Mouse (Mus musculus): ENCODE data around the gene Wdr73. TPM values are rescaled to one million over a fixed set of nuclear protein-coding genes. Genes with fewer than 3 reads are reported as not detected.
A peak's percentile ranks its signal among the peaks of the same experiment; 100 is the strongest.
"Not testable (repeated sequence)": the region's sequence is repeated elsewhere in the genome, so short reads cannot be mapped to it uniquely, and the experiment has no call there.

The Wdr73 gene
- 31.7 and 79.8 TPM in 2 replicates for total RNA-seq (2017)

- peak; percentile 96 for ATAC-seq (replicated peaks; ENCODE audit: low read depth, poor library complexity, severe bottlenecking)
These were observed at the start of gene Wdr73 for GRCm38 (mm10) chr7:80900944-80901501. Wdr73 (minus strand) TSS chr7:80901269.

- ATAC-seq (replicated peaks; ENCODE audit: low read depth, poor library complexity, severe bottlenecking), result peak; percentile 99
These were observed 46.6 kb upstream of the Wdr73 start, which contains the start of gene Sec11a for GRCm38 (mm10) chr7:80947445-80948350. Sec11a (minus strand) TSS chr7:80947780.

DNA sequence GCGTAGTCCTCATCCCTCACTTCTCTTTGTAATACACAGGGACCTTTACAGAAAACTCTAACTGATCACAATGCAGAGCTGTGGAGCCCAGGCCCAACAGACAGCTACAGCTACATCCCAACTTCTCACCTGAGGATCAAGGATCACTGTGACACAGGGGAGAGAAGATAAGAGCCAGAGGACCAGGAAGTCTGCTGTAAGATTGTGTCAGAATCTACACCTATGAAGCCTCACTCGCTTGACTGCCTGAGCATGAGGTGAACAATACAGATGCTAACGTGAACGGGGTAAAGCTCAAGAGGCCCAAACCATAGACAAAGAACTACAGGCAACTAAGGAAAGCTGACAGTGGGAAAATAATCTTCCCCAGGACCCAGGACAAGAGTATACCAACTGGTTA, 38.7 kb upstream of the Wdr73 start:
- ATAC-seq (replicated peaks; ENCODE audit: low read depth, poor library complexity, severe bottlenecking), result no peak

DNA sequence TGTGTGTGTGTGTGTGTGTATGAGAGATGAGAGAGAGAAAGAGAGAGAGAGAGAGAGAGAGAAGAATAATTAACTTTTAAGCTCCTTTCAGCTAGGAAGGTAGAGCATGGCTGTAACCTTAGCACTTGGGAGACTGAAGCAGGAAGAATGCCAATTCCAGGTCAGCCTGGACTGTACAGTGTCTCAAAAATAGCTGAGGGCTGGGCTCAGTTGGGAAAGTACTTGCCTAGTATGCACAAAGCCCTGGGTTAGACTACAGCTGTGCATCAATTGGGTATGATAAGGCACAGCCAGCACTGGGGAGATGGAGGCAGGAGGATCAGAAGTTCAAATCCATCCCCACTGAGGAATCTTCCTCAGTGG, 36.2 kb upstream of the Wdr73 start:
- not testable (repeated sequence) for ATAC-seq (replicated peaks; ENCODE audit: low read depth, poor library complexity, severe bottlenecking)

DNA sequence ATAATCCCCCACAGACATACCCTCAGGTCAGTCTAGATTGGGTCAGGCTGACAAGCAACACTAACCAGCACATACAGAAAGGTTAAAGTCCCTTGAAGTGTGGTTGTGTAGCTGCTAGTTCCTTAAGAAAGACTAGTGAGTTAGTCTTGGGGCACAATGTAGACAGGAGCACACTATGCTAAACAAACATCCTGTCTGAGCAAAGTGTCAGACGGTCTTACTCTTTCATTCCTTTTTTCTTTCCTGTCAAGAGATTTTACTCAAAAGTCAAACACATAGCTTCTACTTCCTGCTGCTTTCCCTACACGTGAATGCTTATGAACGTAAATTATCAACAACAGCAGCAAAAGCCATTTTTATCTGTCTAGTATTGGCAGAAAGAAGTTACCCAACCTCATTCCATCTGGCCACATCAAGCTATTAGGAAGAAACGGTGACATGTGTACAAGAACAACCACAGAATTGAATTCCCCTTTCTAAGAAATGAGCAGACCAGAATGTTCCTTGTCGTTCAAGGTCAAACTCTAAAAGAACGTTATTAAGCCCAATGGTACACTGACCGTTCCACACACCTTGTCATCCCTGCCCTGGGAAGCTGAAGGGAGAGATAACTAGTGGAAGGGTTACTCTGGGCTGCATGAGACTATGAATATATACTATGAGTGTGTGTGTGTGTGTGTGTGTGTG, 35.7 kb upstream of the Wdr73 start:
- ATAC-seq (replicated peaks; ENCODE audit: low read depth, poor library complexity, severe bottlenecking), result peak; percentile 45; the same call in 1 of the 2 replicates

DNA sequence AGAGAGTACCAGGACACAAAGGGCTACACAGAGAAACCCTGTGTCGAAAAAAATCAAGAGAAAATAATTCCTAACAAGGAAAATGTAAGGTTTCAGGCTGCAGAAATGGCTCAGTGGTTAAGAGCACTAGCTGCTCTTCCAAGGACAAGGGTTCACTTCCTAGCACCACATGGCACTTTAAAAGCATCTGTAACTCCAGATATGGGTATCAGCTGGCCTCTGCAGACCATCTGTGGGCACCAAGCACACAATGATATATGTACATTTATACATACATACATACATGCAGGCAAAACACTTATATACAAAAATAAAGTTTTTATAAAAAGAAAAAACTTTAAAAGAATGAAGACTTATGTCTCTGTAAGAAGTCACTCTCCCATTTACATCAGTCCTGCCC, 34.8 kb upstream of the Wdr73 start:
- no peak for ATAC-seq (replicated peaks; ENCODE audit: low read depth, poor library complexity, severe bottlenecking)

DNA sequence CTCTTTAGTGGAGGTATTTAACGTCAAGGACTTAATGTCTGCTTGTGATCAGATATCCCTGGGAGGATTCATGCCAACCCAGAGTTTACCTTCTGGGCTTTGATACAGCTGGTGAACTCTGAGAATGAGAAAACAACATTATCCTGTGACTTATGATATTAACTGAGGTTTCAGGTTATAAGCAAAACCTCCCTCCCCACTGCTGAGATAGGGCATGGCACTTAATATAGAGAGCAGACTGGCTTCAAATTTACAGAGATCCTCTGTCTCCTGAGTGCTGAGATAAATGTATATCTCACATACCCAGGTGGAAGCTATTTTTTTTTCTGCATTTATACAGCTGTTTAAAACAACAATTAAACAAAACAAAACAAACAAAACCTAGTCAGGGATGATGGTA, 31.7 kb upstream of the Wdr73 start:
- no peak for ATAC-seq (replicated peaks; ENCODE audit: low read depth, poor library complexity, severe bottlenecking)

DNA sequence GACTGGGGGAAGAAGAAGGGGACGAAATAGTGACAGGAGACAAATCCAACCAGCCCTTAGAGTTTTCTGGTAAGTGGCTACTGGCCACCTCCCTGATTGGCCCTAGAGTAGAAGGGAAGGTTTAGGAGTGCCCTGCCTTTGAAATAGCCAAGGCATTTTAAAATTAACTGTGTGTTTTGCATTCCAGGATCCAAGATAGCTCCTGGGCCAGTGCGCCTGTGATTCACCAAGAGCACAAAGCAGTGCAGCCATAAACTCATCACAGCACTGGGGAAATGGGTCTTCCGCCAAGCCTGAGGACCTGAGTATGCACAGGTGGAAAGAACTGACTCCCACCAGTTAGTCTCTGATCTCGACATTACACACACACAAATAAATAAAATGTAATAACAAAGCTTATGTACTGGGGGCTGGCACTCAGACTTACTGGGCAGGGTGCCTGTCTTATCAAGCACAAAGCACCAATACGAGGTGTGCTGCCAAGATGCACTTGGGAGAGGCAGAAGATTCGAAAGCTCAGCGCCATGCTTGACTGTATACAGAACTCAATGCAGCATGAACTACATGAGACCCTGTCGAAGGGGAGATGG, 30.6 kb upstream of the Wdr73 start:
- no peak for ATAC-seq (replicated peaks; ENCODE audit: low read depth, poor library complexity, severe bottlenecking)

- ATAC-seq (replicated peaks; ENCODE audit: low read depth, poor library complexity, severe bottlenecking), result no peak
These were observed 22.1 kb upstream of the Wdr73 start for GRCm38 (mm10) chr7:80923165-80923564.

DNA sequence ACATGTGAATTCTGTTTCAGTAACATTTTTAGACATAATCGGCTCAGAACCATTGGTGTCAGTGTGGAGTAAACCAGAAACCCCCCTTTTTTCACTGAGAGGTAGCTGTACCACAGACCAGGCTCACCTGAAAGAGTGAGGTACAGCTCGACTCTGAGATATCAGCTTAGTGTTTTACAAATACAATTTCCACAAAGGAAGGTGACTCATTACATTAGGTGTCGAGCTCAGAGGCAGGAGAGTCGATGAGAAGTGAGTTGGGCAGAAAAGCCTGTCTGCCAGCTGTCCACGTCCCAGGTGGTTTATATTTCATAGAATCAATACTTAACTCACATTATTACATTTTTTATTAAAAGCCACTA, 18.6 kb upstream of the Wdr73 start:
- no peak; the same call in 1 of the 2 replicates for ATAC-seq (replicated peaks; ENCODE audit: low read depth, poor library complexity, severe bottlenecking)

GRCm38 (mm10) chr7:80918982-80919646, 18.0 kb upstream of the Wdr73 start:
- peak; percentile 89 for ATAC-seq (replicated peaks; ENCODE audit: low read depth, poor library complexity, severe bottlenecking)

DNA sequence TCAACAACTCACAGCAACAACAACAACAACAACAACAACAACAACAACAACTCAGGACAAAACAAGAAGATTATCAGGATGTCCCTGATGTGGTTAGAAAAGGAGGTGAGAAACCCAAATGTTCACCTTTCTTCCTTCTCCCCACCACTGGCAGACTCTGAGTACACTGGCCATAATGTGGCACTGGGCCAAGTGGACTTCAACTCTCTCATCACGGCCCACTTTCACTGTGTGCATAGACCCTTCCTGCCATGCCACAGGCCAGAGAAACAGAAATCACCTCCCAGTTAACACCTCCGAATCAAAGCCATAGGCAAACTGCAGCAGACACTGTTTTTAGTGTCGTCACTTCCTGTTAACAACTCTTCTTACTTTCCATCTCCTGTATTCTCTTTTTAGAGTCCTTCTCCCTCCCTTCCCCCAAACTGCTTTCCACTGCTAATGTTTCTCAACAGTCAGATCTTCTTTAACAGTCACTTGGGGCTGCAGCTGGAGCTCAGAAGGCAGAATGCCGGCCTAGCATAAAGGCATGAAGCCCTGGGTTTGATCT, 16.9 kb upstream of the Wdr73 start:
- ATAC-seq (replicated peaks; ENCODE audit: low read depth, poor library complexity, severe bottlenecking), result no peak

DNA sequence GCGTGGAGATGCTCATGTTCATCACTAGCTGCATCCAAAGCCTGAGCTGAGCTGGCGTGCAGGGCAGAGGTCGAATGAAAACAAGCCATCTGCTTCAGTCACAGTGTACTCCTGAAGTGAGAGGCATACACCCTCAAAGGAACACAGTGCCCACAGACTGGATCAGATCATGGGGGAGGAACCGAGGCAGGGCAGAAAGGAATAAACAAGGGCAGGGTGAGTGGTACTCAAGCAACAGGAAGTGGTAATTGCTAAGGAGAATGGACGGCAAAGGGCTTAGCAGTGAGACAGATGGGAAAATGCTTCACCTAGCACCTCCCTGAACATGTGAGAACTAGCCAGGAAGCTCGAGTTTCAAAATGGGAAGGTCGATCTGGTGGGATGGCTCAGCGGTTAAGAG, 11.4 kb upstream of the Wdr73 start:
- ATAC-seq (replicated peaks; ENCODE audit: low read depth, poor library complexity, severe bottlenecking), result no peak

- no peak for ATAC-seq (replicated peaks; ENCODE audit: low read depth, poor library complexity, severe bottlenecking)
These were observed 10.0 kb upstream of the Wdr73 start for GRCm38 (mm10) chr7:80911053-80911452.

DNA sequence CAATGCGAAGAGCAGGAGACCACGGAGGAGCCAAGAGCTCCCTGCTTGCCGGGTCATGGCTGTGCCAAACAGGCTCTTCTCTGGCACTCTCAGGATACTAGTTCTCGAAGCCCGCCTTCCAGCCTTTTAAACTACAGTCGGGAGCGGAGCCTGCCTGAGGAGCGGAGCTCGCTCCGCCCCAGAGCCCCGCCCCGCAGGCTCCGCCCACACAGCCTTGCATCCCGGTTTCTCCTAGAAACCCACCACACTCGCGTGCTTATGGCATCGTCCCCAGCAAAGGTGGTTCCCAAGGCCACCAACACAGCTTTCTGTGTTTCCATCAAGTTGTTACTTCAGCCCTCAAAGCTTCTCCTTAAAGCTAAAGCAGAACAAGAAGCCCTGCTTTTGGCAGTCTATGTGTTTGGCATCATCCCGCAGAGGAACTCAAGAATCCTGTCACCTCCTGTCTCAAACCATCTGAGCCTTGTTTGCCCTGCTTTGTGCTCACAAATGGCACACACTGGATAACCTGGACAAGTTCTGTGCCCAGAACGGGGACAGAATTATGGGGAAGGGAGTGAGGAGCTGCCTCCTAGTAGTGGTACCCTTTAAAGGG, 3.9 kb upstream of the Wdr73 start, which contains the start of gene Nmb:
TSS of gene Nmb (minus strand) at position 156 of the 595 bp plus-strand sequence.
- ATAC-seq (replicated peaks; ENCODE audit: low read depth, poor library complexity, severe bottlenecking), result peak; percentile 34

GRCm38 (mm10) chr7:80903625-80904422, 2.8 kb upstream of the Wdr73 start:
- no peak for ATAC-seq (replicated peaks; ENCODE audit: low read depth, poor library complexity, severe bottlenecking)

DNA sequence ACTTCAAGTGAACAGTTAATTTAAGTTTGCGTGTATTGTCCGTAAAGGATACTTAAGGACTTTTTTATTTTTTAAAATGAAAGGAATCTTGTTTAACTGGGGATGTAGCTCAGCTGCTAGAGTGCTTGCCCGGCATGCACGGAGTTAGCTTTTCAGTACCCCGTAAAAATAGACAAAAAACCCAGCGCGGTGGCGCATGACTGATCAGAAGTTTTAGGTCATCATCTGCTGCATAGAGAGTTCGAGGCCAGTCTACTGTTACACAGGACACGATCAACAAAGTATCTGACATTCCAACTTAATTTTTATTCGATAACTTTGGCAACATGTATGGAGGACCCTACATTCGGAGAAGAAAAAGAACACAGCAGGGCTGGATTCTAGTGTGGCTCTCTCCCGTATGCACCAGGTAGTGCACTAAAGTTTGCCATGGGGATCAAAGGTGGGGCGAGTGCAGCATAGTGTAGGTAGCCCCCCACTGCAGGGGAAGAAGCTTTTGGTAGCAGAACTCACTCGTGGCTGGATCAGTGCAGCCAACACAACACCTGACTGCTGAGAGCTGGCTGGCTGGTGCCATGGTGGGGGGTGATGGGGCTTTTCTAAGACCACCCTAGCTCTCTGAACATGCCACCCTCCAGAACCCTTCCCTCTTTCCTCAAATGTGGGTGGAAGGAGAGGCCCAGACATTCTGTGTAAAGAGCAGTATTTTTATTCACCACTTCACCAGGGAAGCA, 639 bp upstream of the Wdr73 start:
- ATAC-seq (replicated peaks; ENCODE audit: low read depth, poor library complexity, severe bottlenecking), result no peak

DNA sequence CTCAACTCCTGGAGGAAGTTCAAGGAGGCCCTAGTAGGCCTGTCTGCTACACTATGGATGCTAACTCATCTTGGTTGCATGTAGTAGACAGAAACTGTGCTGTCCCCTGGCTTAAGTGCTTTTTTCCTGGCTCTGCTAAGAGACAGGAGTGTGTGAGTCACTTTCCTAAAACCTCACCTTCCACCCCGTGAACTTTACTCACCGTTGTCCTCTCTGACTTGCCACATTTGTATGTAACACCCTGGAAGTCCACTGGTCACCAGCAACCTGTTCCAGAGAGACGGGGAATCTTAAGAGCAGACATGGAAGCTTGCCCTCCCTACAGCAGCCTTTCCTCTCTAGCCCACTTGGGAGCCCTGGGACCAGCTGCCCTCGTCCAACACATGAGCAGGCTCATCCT, 3.3 kb downstream of the Wdr73 start:
- no peak for ATAC-seq (replicated peaks; ENCODE audit: low read depth, poor library complexity, severe bottlenecking)

All from common myeloid progenitor, adult 5-6 weeks (primary cell).